Mouse (Mus musculus): Measurements from ENCODE around the gene Acot7.

- TF ChIP-seq CTCF (IDR thresholded peaks at IDR 0.05) (no peak), EP300 (IDR thresholded peaks at IDR 0.05) (no peak)
Observed at GRCm38 (mm10) chr4:152278986-152279385, 101.1 kb downstream of the Acot7 start.
